Mouse (Mus musculus): ENCODE results near the gene Rpl29. TPM values are rescaled to one million over a fixed set of nuclear protein-coding genes. Genes with fewer than 3 reads are reported as not detected.

The Rpl29 gene
- polyA plus RNA-seq, 1 experiment from 2014 or later = 676 TPM

DNA sequence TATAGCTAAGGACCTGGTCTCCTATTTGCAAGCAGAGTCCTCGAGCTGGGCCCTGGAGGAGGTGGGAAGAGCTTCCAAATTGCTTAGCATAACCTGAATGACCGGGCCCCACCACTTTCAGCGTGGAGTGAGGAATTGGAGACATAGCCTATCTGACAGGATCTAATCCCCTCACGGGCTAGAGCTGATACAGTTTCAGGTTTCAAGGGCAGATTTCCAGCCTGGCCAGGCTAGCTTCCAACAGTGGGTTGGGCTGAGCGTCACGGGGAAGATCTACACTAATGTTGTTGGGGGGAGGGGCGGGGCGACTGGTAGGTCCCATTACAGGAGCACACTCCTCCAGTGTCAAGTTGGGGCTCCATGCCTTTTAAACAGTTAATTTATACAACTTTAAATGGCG is 21.4 kb downstream of the Rpl29 start:
- Histone ChIP-seq H3K4me2 (replicated peaks) (no peak overlapping the region), H3K9me3 (no peaks in the 10 kb centered on the region), H3K9ac (replicated peaks) (peak overlapping the region; percentile 37; the same call in 1 of the 2 replicates), H3K27me3 (peaks cover 4% of the 10 kb centered on the region; the same call in 1 of the 2 replicates), H3K27ac (no peak overlapping the region), H3K36me3 (no peaks in the 10 kb centered on the region), H3K4me3 (replicated peaks) (no peak overlapping the region), H3K4me1 (replicated peaks) (peaks cover 71% of the 10 kb centered on the region)
- 26% methylated on average over 9 of the region's 9 CpGs for WGBS
- no peak for ATAC-seq

DNA sequence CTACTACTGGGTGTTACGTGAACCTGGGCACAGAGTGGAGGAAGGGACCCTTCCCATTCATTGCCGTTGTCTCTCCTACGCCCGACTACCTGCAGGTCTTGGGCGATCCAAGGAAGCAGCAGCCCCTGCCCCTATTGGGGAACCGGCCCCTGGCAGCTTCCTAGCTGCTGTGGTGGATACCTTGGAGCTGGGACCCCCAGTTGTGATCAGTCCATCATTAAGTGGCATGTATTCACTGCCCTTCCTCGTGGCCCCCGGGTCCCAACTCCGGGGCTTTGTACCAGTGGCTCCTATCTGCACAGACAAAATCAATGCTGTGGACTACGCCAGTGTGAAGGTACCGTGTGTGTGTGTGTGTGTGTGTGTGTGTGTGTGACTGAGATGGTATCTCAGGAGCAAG is 22.0 kb downstream of the Rpl29 start:
- H3K9me3 ChIP-seq = no peaks in the 10 kb centered on the region
- no peak overlapping the region for H3K4me3 ChIP-seq (replicated peaks)
- peaks cover 75% of the 10 kb centered on the region for H3K4me1 ChIP-seq (replicated peaks)
- H3K9ac ChIP-seq (replicated peaks) = no peak overlapping the region
- H3K36me3 ChIP-seq = no peaks in the 10 kb centered on the region
- no peak overlapping the region for H3K27ac ChIP-seq
- 81% methylated on average over 11 of the region's 11 CpGs for WGBS
- ATAC-seq = no peak
- H3K27me3 ChIP-seq = peaks cover 4% of the 10 kb centered on the region; the same call in 1 of the 2 replicates
- H3K4me2 ChIP-seq (replicated peaks) = no peak overlapping the region

DNA sequence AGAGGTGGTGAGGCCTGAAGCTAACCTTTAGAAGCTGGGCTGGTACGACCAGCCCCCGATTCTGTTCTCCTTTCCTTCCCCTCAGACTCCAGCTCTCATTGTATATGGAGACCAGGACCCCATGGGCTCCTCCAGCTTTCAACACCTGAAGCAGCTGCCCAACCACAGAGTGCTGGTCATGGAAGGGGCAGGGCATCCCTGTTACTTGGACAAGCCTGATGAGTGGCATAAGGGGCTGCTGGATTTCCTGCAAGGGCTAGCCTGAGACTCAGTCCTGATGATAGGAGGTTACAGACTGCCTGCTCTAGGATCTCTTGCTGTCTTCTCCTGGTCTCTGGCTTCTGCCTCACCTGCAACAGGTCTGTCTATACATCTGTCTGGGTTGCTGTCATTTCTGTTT is 22.6 kb downstream of the Rpl29 start:
- no peak for ATAC-seq
- no peak overlapping the region for H3K9ac ChIP-seq (replicated peaks)
- no peak overlapping the region for H3K27ac ChIP-seq
- H3K27me3 ChIP-seq = peaks cover 4% of the 10 kb centered on the region; the same call in 1 of the 2 replicates
- peaks cover 75% of the 10 kb centered on the region for H3K4me1 ChIP-seq (replicated peaks)
- no peaks in the 10 kb centered on the region for H3K9me3 ChIP-seq
- H3K4me2 ChIP-seq (replicated peaks) = no peak overlapping the region; the same call in 1 of the 2 replicates
- H3K36me3 ChIP-seq = no peaks in the 10 kb centered on the region
- WGBS = 61% methylated on average over 2 of the region's 2 CpGs
- peak overlapping the region; percentile 86; the same call in 1 of the 2 replicates for H3K4me3 ChIP-seq (replicated peaks)

- Histone ChIP-seq H3K4me3 (replicated peaks) (peak overlapping the region; percentile 86), H3K27ac (peak overlapping the region; percentile 97), H3K27me3 (peaks cover 4% of the 10 kb centered on the region; the same call in 1 of the 2 replicates), H3K36me3 (no peaks in the 10 kb centered on the region), H3K4me2 (replicated peaks) (peak overlapping the region; percentile 98), H3K9me3 (no peaks in the 10 kb centered on the region), H3K4me1 (replicated peaks) (peaks cover 75% of the 10 kb centered on the region), H3K9ac (replicated peaks) (peak overlapping the region; percentile 96)
- 17% methylated on average over 6 of the region's 6 CpGs for WGBS
- ATAC-seq = no peak
These were observed 23.1 kb downstream of the Rpl29 start for GRCm38 (mm10) chr9:106452351-106452750.

DNA sequence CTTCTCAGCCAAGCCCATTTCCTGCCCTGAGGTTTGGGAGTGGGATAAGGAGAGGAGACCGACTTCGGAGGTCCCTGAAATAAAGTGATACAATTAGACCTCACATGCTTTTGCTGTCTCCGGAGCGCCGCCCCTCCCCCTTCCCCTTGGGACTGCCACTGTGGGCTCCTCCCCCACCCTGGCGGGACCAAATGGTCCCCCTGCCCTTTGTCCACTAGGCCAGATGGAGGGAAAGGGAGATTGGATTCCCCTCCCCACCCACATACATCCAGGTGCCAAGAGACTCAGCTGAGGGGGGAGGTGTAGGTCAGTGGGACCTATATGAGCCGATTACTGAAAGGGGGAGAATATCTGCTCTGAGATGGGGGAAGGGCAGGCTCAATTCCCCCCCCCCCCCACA is 23.6 kb downstream of the Rpl29 start:
- no peak; the same call in 1 of the 2 replicates for ATAC-seq
- under 1% methylated on average over 7 of the region's 7 CpGs for WGBS
- H3K36me3 ChIP-seq = no peaks in the 10 kb centered on the region
- H3K9me3 ChIP-seq = no peaks in the 10 kb centered on the region
- H3K4me2 ChIP-seq (replicated peaks) = peak overlapping the region; percentile 98
- H3K27ac ChIP-seq = peak overlapping the region; percentile 97
- H3K4me3 ChIP-seq (replicated peaks) = peak overlapping the region; percentile 86
- H3K4me1 ChIP-seq (replicated peaks) = peaks cover 76% of the 10 kb centered on the region
- peak overlapping the region; percentile 96 for H3K9ac ChIP-seq (replicated peaks)
- peaks cover 4% of the 10 kb centered on the region; the same call in 1 of the 2 replicates for H3K27me3 ChIP-seq

- Histone ChIP-seq H3K4me1 (replicated peaks) (peaks cover 76% of the 10 kb centered on the region), H3K4me3 (replicated peaks) (peak within 1 kb of the TSS; percentile 86), H3K9me3 (no peaks in the 10 kb centered on the region), H3K36me3 (no peaks in the 10 kb centered on the region), H3K9ac (replicated peaks) (peak within 1 kb of the TSS; percentile 96), H3K27me3 (peaks cover 4% of the 10 kb centered on the region; the same call in 1 of the 2 replicates), H3K4me2 (replicated peaks) (peak within 1 kb of the TSS; percentile 98), H3K27ac (peak within 1 kb of the TSS; percentile 97)
- WGBS = 0% methylated on average over 47 of the region's 74 CpGs
- ATAC-seq = peak; percentile 76
These were observed 24.2 kb downstream of the Rpl29 start, which contains the start of gene Pcbp4 for GRCm38 (mm10) chr9:106453271-106454070. Gene Pcbp4, plus strand, starts transcription at chr9:106453291.

- H3K27ac ChIP-seq = peak overlapping the region; percentile 97
- WGBS = under 1% methylated on average over 13 of the region's 20 CpGs
- peak overlapping the region; percentile 96 for H3K9ac ChIP-seq (replicated peaks)
- peak; percentile 3; the same call in 1 of the 2 replicates for ATAC-seq
- H3K4me1 ChIP-seq (replicated peaks) = peaks cover 76% of the 10 kb centered on the region
- H3K27me3 ChIP-seq = peaks cover 4% of the 10 kb centered on the region; the same call in 1 of the 2 replicates
- H3K4me2 ChIP-seq (replicated peaks) = peak overlapping the region; percentile 98
- H3K4me3 ChIP-seq (replicated peaks) = peak overlapping the region; percentile 86
- H3K36me3 ChIP-seq = no peaks in the 10 kb centered on the region
- H3K9me3 ChIP-seq = no peaks in the 10 kb centered on the region
These were observed 25.0 kb downstream of the Rpl29 start for GRCm38 (mm10) chr9:106454071-106454761.

DNA sequence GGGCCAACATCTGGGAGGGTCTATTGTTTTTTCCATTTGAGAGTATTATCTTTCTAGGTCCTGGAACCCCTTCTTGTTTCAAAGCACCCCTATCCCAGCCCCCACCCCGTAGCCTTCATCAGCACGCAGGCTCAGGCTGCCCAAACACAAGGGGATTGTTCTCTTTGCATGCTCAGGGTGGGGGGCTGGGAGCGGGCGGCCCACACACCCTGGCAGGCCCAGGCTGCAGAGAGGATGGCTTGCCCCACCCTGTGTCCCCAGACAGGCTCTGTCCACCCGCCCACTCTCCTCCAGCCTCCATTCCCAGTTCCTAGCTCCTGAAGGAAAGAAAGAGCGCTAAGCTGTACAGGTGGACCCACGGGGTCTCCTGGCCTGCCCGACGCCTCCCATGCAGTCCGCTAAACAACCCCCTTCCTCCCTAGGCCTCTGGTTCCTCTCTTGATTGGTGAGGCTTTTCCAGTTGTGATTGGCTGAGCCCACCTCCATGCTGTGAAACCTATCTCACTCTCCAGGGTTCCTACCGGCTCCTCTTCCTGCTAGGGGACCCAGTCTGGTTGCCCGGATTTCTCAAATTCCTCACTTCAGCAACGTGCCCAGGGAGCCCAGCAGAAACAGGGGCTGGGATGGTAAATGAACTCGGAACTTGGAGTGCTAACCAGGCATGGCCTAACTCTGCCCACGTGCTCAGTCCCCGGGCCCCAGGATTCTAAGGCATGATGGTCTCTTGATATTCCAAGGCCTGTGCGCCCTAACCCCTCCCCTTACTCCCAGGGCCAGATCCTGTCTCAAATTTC is 25.8 kb downstream of the Rpl29 start:
- H3K36me3 ChIP-seq = peaks cover 4% of the 10 kb centered on the region
- no peaks in the 10 kb centered on the region for H3K9me3 ChIP-seq
- no peaks in the 10 kb centered on the region for H3K27me3 ChIP-seq
- ATAC-seq = peak; percentile 19
- H3K27ac ChIP-seq = peak overlapping the region; percentile 97
- WGBS = under 1% methylated on average over 17 of the region's 17 CpGs
- peak overlapping the region; percentile 98 for H3K4me2 ChIP-seq (replicated peaks)
- peak overlapping the region; percentile 96 for H3K9ac ChIP-seq (replicated peaks)
- H3K4me3 ChIP-seq (replicated peaks) = peak overlapping the region; percentile 86
- H3K4me1 ChIP-seq (replicated peaks) = peaks cover 85% of the 10 kb centered on the region

DNA sequence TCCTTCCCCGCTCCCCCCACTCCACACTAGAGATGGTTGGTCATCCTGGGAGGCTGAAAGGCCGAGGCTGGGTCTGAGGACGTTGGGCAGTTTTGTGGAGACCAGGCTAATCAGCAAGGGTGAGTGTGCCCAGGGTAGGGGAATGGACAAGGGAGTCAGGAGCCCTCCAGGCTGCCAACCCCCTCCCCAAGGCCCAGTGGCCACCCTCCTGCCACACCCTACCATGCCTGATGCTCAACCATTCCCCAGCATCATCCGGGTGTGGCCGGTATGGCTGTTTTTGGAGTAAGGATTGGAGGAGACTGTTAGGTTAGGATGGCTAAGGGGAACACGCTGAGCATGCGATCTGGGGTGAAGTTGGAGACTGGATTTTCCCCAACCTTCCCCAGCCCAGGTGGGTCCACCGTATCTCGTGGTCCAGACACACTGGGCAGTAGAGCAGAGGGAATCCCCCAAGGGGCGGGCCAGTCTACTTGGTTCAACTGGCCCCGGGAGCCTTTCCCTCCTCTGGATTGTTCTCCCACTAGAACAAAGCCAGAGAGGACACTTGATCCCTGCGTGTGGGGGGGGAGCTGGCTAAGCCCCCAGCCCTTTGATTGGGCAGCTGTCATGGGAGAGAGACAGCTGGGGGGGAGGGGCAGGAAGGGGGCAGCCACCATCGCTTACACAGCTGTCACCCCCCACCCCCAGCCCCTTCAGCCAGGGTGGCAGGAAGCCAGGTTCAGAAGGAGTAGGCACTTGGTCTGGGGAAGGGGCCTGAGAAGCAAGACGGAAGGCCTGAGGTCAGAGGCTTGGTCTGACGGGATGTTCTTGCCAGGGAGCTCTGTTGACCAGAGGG is 27.3 kb downstream of the Rpl29 start:
- H3K27me3 ChIP-seq = no peaks in the 10 kb centered on the region
- peak overlapping the region; percentile 86 for H3K4me3 ChIP-seq (replicated peaks)
- peaks cover 78% of the 10 kb centered on the region for H3K4me1 ChIP-seq (replicated peaks)
- peak overlapping the region; percentile 98 for H3K4me2 ChIP-seq (replicated peaks)
- 21% methylated on average over 15 of the region's 15 CpGs for WGBS
- peak overlapping the region; percentile 96 for H3K9ac ChIP-seq (replicated peaks)
- peak overlapping the region; percentile 97 for H3K27ac ChIP-seq
- H3K9me3 ChIP-seq = no peaks in the 10 kb centered on the region
- ATAC-seq = 0 out of 2 replicates have a peak, but pooled peaks have one; percentile 5
- H3K36me3 ChIP-seq = peaks cover 19% of the 10 kb centered on the region

- peak overlapping the region; percentile 96 for H3K9ac ChIP-seq (replicated peaks)
- no peaks in the 10 kb centered on the region for H3K27me3 ChIP-seq
- H3K36me3 ChIP-seq = peaks cover 25% of the 10 kb centered on the region
- ATAC-seq = no peak
- H3K4me3 ChIP-seq (replicated peaks) = peak overlapping the region; percentile 86
- no peaks in the 10 kb centered on the region for H3K9me3 ChIP-seq
- WGBS = 37% methylated on average over 9 of the region's 9 CpGs
- H3K4me1 ChIP-seq (replicated peaks) = peaks cover 74% of the 10 kb centered on the region
- peak overlapping the region; percentile 98 for H3K4me2 ChIP-seq (replicated peaks)
- H3K27ac ChIP-seq = peak overlapping the region; percentile 97
These were observed 27.9 kb downstream of the Rpl29 start for GRCm38 (mm10) chr9:106457163-106457559.

DNA sequence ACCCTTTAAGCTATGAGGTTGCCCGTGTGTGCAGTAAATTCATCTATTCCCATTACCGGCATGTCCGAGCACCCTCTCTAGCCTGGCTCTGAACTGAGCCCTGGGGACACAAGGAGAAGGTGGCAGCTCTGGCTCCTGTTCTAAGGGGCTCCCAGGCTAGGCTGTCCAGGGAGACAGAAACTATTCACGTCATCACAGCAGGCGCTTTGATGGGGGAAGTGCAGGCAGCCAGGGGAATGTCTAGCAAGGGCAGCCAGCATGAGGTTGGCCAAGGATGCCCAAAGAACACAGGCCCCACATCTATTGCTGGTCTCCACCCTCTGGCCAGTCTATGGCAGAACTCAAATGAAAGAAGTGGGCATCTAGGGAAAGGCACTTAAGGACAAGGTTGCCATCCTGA is 28.7 kb downstream of the Rpl29 start:
- Histone ChIP-seq H3K27ac (peak overlapping the region; percentile 97), H3K4me1 (replicated peaks) (peaks cover 69% of the 10 kb centered on the region), H3K27me3 (no peaks in the 10 kb centered on the region), H3K9me3 (no peaks in the 10 kb centered on the region), H3K4me3 (replicated peaks) (peak overlapping the region; percentile 86), H3K4me2 (replicated peaks) (peak overlapping the region; percentile 98), H3K9ac (replicated peaks) (peak overlapping the region; percentile 96), H3K36me3 (peaks cover 30% of the 10 kb centered on the region)
- 61% methylated on average over 5 of the region's 5 CpGs for WGBS
- ATAC-seq = no peak

Measured in midbrain, embryonic 13.5 days (tissue).